Mouse (Mus musculus) heart, postnatal 0 days (tissue): ENCODE data around the gene Mmp19. TPM values are rescaled to one million over a fixed set of nuclear protein-coding genes. Genes with fewer than 3 reads are reported as not detected.
"Not testable (repeated sequence)": the region's sequence is repeated elsewhere in the genome, so short reads cannot be mapped to it uniquely, and the experiment has no call there.

ENCODE experiments used
- ATAC-seq: fragments of 200-750 bp; cut with Nextera tagmentation; 2 replicates; pipeline ENCODE4 v1.8.0; 2017; ENCODE audit warnings: low read depth, moderate number of reproducible peaks, moderate library complexity; ENCODE audit not compliant: insufficient read depth
- DNase-seq: peaks from one replicate; pipeline ENCODE4 v3.0.0-alpha.2; 2016; ENCODE audit warnings: low spot score
- H3K27ac ChIP-seq: fragments of 300-500 bp; sonication (generic); 2 replicates; pipeline ENCODE4 v1.5.1; 2014; ENCODE audit warnings: low read depth, mild to moderate bottlenecking
- H3K27me3 ChIP-seq: fragments of 300-500 bp; sonication (generic); 2 replicates; pipeline ENCODE4 v1.6.1; 2014; ENCODE audit warnings: low read length, mixed read lengths; ENCODE audit not compliant: control insufficient read depth, insufficient read depth
- H3K36me3 ChIP-seq: fragments of 300-500 bp; sonication (generic); replicated peaks from 2 replicates; pipeline ENCODE4 v1.6.1; 2014; ENCODE audit warnings: low read length, mixed read lengths; ENCODE audit not compliant: control insufficient read depth, insufficient read depth
- H3K4me1 ChIP-seq: fragments of 300-500 bp; sonication (generic); 2 replicates; pipeline ENCODE4 v1.6.1; 2014; ENCODE audit warnings: antibody characterized with exemption; ENCODE audit not compliant: control insufficient read depth, insufficient read depth
- H3K4me2 ChIP-seq: fragments of 300-500 bp; sonication (generic); 2 replicates; pipeline ENCODE4 v1.6.1; 2014; ENCODE audit warnings: low read depth, mild to moderate bottlenecking, low read length, moderate library complexity
- H3K4me3 ChIP-seq: fragments of 300-500 bp; sonication (generic); 2 replicates; pipeline ENCODE4 v1.5.1; 2014; ENCODE audit warnings: low read depth, low read length
- H3K9ac ChIP-seq: fragments of 300-500 bp; sonication (generic); replicated peaks from 2 replicates; pipeline ENCODE4 v1.6.1; 2014; ENCODE audit warnings: low read depth, low read length, mixed read lengths
- H3K9me3 ChIP-seq: fragments of 300-500 bp; sonication (generic); replicated peaks from 2 replicates; pipeline ENCODE4 v1.6.1; 2016; ENCODE audit warnings: low read length; ENCODE audit not compliant: control insufficient read depth
- CTCF ChIP-seq: IDR thresholded peaks from 2 replicates; pipeline ENCODE4 v1.5.1; 2016; ENCODE audit warnings: antibody characterized with exemption, control low read depth, low read depth
- EP300 ChIP-seq: IDR thresholded peaks from 2 replicates; pipeline ENCODE4 v1.6.1; 2016; ENCODE audit warnings: antibody characterized with exemption, low read depth
- WGBS: fragments of 180-500 bp; shearing (Covaris S2); extraction: QIAGEN DNeasy Blood & Tissue Kit; methylation state at CpG from one replicate; pipeline ENCODE4 v1.1.7; 2014; 5-methylcytosine and 5-hydroxymethylcytosine counted together
- polyA plus RNA-seq: library from polyadenylated mRNA; unstranded; fragments of >200 nt; fragmentation: Nextera tagmentation; extraction: Ambion mirVana; gene quantifications from 2 replicates; pipeline ENCODE4 v1.2.1, GENCODE M21; 2015
- total RNA-seq: library from RNA; depleted of rRNA; stranded (reverse); fragments of >200 nt; gene quantifications from 2 replicates; pipeline ENCODE4 v1.2.3, GENCODE M21; 2014; ENCODE audit warnings: low replicate concordance

Gene Mmp19
- total and polyA plus RNA-seq, 2 experiments from 2014 or later: 1.00 to 5.1 TPM

DNA sequence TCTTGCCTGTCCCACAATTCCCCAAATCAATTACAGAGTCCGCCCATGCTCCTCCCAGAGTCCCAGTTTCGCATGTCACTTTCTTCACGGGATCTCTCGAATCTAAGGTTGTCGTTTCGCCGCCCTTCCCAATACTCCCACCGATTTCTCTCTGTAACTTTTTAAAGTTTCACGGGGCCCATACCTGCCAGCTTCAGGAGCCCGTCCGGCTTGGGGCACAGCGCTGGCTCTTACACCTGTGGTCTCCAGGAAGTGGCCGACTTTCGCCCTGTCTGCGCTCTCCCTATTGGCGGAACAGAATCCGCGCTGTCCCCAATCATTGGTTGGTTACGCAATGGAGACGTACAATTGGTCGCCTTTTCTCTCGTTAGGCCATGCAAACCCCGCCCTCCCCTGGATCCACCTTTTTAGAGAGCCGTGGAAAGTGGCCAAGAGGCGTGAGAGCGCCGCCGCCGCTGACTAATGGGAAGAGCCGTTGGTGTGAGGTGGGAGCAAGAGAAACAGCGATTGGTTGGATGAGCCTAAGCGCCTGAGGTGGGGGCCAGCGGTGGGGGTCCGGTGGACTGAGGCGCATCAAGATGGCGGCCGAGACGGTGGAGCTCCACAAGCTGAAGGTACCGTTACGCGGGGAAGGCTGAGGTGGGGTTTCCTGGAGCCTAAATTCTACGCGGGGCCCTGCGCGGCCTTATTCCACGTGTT is 30.8 kb downstream of the Mmp19 start, which contains the start of gene Ormdl2:
Gene Ormdl2 (minus strand): TSS at position 288 of the 699 bp plus-strand sequence.
- H3K36me3 ChIP-seq: peaks cover 35% of the 10 kb centered on the region
- H3K27ac ChIP-seq: peak within 1 kb of the TSS; percentile 59; the same call in 1 of the 2 replicates
- H3K9me3 ChIP-seq: no peaks in the 10 kb centered on the region
- 0% methylated on average over 46 of the region's 46 CpGs for WGBS
- H3K9ac ChIP-seq: peak within 1 kb of the TSS; percentile 76
- ATAC-seq: peak; percentile 99
- DNase-seq: peak; percentile 100
- peak within 1 kb of the TSS; percentile 69 for H3K4me2 ChIP-seq
- H3K4me3 ChIP-seq: peak within 1 kb of the TSS; percentile 83
- TF ChIP-seq CTCF (no peak), EP300 (peak; percentile 99)
- H3K4me1 ChIP-seq: peaks cover 10% of the 10 kb centered on the region
- H3K27me3 ChIP-seq: no peaks in the 10 kb centered on the region

GRCm38 (mm10) chr10:128822135-128822534 is 31.4 kb downstream of the Mmp19 start:
- TF ChIP-seq EP300 (no peak), CTCF (no peak)

DNA sequence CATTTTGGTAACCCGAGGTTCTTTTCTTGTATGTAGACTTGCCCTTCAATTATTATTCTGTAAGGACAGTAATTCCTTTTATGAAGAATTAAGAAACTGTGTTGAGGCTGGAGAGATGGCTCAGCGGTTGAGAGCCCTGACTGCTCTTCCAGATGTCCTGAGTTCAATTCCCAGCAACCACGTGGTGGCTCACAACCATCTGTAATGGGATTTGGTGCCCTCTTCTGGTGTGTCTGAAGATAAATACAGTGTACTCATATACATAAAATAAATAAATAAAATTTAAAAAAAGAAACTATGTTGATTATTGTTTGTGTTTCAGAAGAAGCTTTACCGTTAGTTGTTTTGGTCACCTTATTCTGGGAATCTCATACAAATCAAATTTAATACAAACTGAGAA is 32.4 kb downstream of the Mmp19 start:
- not testable (repeated sequence) for ATAC-seq, H3K27me3 ChIP-seq, H3K9ac ChIP-seq, H3K9me3 ChIP-seq, H3K4me1 ChIP-seq, DNase-seq, H3K27ac ChIP-seq
- Histone ChIP-seq H3K4me3 (peak overlapping the region; percentile 83; the same call in 1 of the 2 replicates), H3K4me2 (peak overlapping the region; percentile 69; the same call in 1 of the 2 replicates), H3K36me3 (peaks cover 21% of the 10 kb centered on the region)
- 77% methylated on average over 4 of the region's 4 CpGs for WGBS

More at GRCm38 (mm10) chr10:128822135-128822534, 31.4 kb downstream of the Mmp19 start:
- H3K4me2 ChIP-seq: peak overlapping the region; percentile 69
- DNase-seq (no peak), ATAC-seq (no peak)
- no peaks in the 10 kb centered on the region for H3K9me3 ChIP-seq
- H3K27ac ChIP-seq: peak overlapping the region; percentile 59; the same call in 1 of the 2 replicates
- H3K9ac ChIP-seq: peak overlapping the region; percentile 76
- H3K27me3 ChIP-seq: no peaks in the 10 kb centered on the region
- 2% methylated on average over 13 of the region's 13 CpGs for WGBS
- H3K4me3 ChIP-seq: peak overlapping the region; percentile 83
- H3K4me1 ChIP-seq: peaks cover 10% of the 10 kb centered on the region
- peaks cover 31% of the 10 kb centered on the region for H3K36me3 ChIP-seq

- Histone ChIP-seq H3K27me3 (no peaks in the 10 kb centered on the region), H3K9ac (no peak overlapping the region), H3K4me3 (no peak overlapping the region), H3K4me2 (no peak overlapping the region), H3K27ac (no peak overlapping the region), H3K36me3 (peaks cover 16% of the 10 kb centered on the region), H3K4me1 (peaks cover 10% of the 10 kb centered on the region), H3K9me3 (no peaks in the 10 kb centered on the region)
- DNase-seq (no peak), ATAC-seq (no peak)
- no peak for TF ChIP-seq CTCF
- no peak for TF ChIP-seq EP300
- 96% methylated on average over 9 of the region's 9 CpGs for WGBS
These were observed 33.1 kb downstream of the Mmp19 start for GRCm38 (mm10) chr10:128823821-128824220.

DNA sequence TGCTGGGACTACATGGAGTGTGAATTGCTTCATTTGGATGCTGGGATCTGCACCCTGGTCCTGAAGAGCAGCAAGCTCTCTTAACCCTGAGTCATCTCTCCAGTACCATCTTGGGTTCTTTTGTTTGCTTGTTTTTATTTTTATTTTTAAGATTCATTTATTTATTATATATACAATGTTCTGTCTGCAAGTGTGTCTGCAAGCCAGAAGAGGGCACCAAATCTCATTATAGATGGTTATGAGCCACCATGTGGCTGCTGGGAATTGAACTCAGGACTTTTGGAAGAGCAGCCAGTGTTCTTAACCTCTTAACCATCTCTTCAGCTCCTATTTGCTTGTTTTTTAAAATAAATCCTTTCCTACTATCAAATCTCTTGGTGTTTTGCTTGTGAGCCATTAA is 46.7 kb downstream of the Mmp19 start:
- H3K27ac ChIP-seq: no peak overlapping the region
- no peaks in the 10 kb centered on the region for H3K4me1 ChIP-seq
- H3K27me3 ChIP-seq: no peaks in the 10 kb centered on the region
- H3K4me3 ChIP-seq: no peak overlapping the region
- DNase-seq (no peak), ATAC-seq (no peak)
- no peaks in the 10 kb centered on the region for H3K9me3 ChIP-seq
- TF ChIP-seq EP300 (no peak), CTCF (no peak)
- H3K36me3 ChIP-seq: peaks cover 39% of the 10 kb centered on the region
- no peak overlapping the region for H3K4me2 ChIP-seq
- no peak overlapping the region for H3K9ac ChIP-seq

- no peaks in the 10 kb centered on the region for H3K4me1 ChIP-seq
- DNase-seq: no peak
- no peaks in the 10 kb centered on the region for H3K9me3 ChIP-seq
- TF ChIP-seq CTCF (no peak), EP300 (no peak)
- no peak overlapping the region for H3K9ac ChIP-seq
- H3K27me3 ChIP-seq: no peaks in the 10 kb centered on the region
- H3K4me2 ChIP-seq: no peak overlapping the region
- no peak overlapping the region for H3K4me3 ChIP-seq
- H3K27ac ChIP-seq: no peak overlapping the region
- peaks cover 39% of the 10 kb centered on the region for H3K36me3 ChIP-seq
- no peak for ATAC-seq
These were observed 48.7 kb downstream of the Mmp19 start for GRCm38 (mm10) chr10:128839434-128839833.
